Mouse (Mus musculus) right cerebral cortex, adult 18-20 months (tissue): Measurements from ENCODE around the gene Zfp383.
A peak's percentile ranks its signal among the peaks of the same experiment; 100 is the strongest.
"Not testable (repeated sequence)": the region's sequence is repeated elsewhere in the genome, so short reads cannot be mapped to it uniquely, and the experiment has no call there.

Experiments used
- DNase-seq: peaks from one replicate; pipeline ENCODE4 v3.0.0; 2022; ENCODE audit warnings: mixed read lengths

Gene Zfp383

DNA sequence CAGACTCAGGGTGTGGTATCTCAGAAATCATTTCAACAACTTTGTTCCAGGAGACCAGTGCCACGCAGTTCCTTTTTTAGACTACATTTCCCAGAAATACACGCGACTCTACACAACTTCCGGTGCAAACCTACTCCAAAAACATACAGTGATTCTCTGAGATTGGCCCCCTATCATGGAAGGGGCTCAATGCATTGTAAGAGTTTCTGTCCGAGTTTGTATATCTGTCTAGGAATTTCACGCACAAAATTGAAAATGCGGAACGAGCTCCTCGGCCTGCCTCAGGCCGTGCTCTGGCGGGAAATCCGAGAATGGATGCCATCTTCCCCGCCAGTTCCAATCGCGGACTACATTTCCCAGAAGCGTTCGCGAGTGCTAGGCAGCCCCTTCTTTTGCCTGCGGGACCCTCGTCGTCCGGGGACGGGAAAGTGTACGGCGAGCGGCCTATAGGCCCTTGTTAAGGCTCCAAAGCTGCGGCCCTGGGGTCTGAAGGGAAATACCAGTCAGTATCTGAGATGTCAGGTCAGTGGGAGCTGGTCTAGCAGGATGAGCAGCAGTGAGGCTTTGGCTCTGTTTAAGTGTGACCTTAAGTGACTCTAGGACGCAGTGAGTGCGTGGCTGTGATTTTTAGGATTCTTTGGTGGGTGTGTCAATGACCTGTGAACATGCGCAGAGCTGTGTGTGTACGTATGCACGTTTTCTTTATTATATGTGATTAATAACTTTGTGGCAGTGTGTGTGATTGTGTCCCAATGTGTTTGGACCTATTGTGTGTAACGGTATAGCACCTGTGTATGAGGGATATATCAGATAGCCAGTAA lies at the start of gene Zfp383:
Gene Zfp383 (plus strand): TSS at position 94 of the 821 bp plus-strand sequence.
- peak; percentile 84 for DNase-seq

DNA sequence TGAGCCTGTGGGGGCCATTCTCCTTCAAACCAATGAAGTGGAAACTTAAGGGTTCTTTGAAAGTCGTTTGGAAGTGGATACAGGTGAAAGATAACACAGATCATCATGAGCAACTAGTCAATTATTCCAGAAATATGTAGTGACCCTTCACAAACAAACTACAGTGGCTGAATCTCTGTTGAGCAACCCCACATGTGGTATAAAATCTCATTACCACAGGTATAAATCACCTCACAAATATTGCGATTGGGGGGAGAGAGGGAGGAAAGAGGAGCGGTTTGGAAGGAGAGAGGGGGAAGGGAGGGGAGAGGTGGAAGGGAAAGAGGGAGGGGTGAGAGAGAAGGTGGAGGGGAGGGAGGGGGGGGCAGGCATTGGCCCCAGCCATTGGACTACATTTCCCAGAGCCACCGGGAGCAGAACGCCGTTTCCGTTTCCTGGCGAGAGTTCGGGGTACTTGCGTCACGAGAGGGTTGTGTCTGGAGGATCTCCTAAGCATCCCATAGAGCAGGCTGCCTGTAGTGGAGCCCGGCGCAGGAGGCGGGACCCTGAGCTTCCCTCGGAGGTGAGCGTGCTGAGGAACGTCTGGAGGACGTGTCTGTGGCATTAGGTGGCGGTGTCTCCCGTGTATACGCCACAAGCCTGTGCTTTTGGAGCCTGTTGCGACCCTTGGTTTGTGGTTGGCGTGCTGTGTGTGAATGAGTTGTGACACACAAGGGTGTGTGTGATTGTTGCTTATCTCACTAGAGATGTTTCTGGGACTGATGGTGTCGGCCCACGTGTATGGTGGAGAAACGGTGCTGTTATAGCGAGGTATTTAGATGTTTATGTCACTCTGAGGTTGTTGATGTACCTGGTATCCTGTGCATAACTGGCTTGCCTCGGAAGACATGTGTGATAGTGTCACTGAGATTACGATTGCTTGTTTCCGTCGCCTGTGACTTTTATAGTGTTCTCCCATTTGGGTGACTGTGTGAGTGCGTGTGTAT lies 48.2 kb upstream of the Zfp383 start, which contains the start of gene Zfp420:
Gene Zfp420 (plus strand): TSS at position 448 of the 986 bp plus-strand sequence.
- peak; percentile 94 for DNase-seq

GRCm38 (mm10) chr7:29861660-29862059 lies 46.4 kb upstream of the Zfp383 start:
- DNase-seq = no peak

GRCm38 (mm10) chr7:29874256-29874655 lies 33.8 kb upstream of the Zfp383 start:
- DNase-seq = no peak

GRCm38 (mm10) chr7:29877561-29877960 lies 30.5 kb upstream of the Zfp383 start:
- not testable (repeated sequence) for DNase-seq

GRCm38 (mm10) chr7:29880056-29880455 lies 28.0 kb upstream of the Zfp383 start:
- no peak for DNase-seq

- no peak for DNase-seq
These were observed 27.1 kb upstream of the Zfp383 start for GRCm38 (mm10) chr7:29880916-29881315.

GRCm38 (mm10) chr7:29890501-29890900 lies 17.5 kb upstream of the Zfp383 start:
- DNase-seq = no peak

DNA sequence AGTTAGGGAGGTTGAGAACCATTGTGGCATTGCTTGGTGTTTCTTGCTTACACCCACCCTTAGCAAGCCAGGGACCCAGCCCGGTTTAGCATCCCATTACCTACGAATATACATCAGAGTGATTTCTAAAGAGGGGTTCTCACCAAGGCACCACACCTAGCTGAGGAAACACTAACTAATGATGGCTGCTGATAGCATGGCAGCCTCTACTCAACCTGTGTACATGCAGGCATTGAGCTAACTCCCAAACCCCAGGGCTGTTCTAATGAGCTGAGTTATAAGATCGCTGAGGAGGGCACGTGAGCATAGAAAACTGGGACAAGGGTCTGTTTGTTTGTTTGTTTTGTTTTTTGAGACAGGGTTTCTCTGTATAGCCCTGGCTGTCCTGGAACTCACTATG lies 15.3 kb upstream of the Zfp383 start:
- DNase-seq = no peak

- no peak for DNase-seq
These were observed 9.7 kb upstream of the Zfp383 start for GRCm38 (mm10) chr7:29898351-29898750.

DNA sequence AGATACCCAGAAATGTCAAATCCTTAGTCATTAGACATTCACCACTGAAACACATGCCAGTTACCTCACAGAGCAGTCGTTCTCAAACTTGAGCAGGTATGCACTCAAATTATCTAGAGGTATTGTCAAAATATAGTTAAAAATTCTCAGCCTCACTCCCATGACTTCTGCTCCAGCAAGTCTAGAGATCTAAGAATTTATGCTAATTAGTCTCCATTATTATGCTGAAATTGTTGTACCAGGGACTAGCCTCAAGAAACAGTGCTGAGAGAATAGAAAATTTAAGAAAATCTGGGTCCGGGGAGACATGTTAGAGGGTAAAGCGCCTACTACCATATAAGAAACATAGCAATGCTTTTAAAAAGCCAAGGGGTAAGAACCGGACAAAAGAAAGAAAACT lies 3.9 kb upstream of the Zfp383 start:
- DNase-seq = no peak

DNA sequence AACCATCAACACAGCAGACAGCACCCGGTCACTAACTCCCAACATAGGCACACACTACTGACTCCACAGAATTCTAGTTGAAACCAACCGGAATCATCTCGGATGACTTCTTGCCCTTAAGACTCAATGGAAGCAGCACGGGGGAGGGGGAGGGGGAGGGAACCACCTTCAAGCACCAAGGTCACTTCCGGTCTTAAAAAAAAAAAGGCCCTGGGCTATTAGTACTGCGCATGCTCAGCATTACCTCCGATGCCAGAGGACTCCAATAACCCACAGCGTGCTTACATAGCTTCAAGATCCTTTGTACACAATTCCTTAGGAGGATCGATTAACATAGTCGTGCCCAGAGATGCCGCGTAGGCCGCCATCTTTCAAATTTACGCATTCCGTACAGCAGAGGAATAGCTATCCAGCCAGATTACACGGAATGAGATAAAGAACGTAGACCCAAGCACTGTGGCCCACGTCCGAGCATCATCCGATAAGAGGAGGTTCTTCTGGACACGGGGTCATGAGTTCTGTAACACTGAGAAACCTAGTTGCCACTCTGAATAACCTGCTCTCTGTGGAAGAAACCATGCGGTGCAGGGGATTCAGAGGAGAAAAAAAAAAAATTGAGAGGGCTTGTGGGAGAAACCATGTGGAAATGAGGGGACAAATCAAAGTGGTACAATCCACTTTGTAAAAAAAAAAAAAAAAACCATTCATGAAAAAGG lies 1.9 kb upstream of the Zfp383 start, which contains the start of gene Zfp27:
Gene Zfp27 (minus strand): TSS at position 607 of the 716 bp plus-strand sequence.
- peak; percentile 85 for DNase-seq

DNA sequence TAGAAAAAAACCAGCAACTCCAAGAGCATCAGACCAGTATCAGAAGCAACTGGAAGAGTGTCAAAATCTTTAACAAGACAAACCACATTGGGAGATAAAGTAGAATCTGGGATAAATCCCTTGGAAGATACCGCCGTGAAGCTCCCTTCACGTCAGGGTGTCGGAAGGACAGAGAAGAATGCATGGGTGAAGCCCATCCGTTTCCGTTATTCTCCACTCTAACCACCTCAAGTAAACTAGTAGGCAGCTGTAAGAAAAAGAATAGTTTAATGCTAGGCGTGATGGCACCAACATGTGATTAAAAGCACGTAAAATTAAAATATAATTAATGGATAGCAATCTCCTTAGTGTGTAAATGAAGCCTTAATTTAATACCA lies 1.4 kb upstream of the Zfp383 start:
- DNase-seq = no peak

DNA sequence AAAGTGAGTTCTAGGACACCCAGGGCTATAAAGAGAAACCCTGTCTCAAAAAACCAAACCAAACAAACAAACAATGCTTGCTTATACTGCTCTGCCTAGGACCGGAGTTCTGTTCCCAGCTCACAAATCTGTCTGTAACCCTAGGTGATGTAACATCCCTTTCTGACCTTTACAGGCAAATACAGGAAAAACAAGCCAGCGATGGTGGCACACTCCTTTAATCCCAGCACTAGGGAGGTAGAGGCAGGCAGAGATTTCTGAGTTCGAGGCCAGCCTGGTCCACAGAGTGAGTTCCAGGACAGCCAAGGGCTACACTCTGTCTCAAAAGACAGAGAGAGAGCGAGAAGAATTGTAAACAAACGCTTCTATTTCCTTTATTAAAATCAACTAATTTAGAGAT lies 817 bp upstream of the Zfp383 start:
- no peak for DNase-seq

GRCm38 (mm10) chr7:29910252-29910651 lies 2.2 kb downstream of the Zfp383 start:
- no peak for DNase-seq

DNA sequence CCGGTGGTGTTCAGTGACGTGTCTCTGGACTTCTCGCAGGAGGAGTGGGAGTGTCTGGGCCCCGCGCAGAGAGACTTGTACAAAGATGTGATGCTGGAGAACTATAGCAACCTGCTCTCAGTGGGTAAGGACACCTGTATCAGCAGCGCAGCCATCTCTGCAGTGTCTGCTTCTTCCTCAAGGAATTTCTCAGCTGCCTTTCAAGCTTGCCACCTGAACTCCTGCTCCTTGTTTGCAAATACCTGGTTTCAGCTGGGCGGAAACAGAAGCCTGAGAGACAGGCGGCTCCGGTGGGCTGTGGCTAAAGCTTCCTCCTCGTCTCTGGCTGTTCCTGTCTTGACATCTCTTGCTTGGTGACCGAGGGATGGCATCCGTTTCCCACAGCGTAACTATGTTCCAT lies 4.1 kb downstream of the Zfp383 start:
- no peak for DNase-seq

DNA sequence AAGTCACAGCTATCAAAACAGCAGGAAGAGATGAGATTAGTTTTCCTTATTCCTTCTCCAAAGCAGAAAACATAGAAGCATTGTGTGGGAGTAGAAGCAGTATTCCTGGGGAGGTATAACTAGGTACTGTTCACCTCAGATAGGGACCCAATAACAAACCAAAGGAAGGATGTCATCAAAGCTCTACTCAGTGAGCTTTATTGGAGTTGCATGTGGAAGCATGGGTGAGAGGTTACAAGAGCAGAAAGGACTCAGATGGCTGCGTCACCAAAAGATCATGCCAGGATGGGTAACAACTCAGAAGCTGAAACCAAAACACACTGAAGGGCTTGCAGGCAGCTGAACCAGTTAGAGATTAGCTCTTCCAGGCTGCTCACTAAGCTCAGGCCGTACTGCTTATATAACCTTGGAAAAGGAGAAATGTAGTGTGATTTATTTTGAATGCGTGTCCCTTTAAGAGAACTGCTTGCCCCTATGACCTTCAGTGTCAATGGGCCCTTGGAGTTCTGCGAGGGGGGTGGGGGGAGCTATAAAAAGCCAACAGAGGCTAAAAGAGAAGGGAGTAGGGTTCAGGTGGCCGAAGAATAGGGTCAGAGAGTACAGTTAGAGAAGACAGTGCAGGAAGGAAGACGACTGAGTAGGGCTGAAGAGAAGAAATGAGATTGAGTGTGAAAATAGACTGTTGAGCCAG lies 9.5 kb downstream of the Zfp383 start:
- DNase-seq = no peak

DNA sequence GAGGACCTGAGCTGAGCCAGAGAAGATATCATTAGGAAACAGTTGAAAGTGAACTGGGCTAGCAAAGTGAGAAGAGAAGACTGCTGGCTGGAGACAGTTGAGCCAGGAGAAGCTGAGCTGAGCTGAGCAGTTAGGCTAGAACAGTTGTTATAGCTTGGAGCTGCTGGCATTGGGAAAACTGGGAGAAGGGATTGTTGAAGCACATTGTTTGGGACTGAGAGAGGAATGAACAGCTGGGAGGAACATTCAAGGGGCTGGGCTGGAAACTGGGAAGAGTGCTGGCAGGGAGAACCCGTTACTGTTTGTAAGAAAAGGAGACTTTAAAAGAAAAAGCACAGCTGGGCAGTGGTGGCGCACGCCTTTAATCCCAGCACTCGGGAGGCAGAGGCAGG lies 10.0 kb downstream of the Zfp383 start:
- no peak for DNase-seq

GRCm38 (mm10) chr7:29921439-29922093 lies 13.5 kb downstream of the Zfp383 start:
- peak; percentile 9 for DNase-seq

DNA sequence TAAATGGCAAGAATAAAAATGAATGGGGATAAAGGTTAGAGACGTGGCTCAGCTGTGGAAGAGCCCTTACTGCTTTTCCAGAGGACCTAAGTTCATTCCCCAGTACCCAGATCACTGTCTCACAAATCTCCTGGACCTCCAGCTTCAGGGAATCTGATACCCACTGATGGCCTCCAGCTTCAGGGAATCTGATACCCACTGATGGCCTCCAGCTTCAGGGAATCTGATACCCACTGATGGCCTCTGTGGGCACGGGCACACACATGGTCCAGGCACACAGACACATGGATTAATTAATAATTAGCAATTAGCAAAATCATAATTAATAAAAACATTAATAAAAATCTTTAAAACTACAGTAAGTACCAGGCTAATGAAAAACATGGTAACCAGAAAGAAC lies 14.8 kb downstream of the Zfp383 start:
- no peak for DNase-seq

DNA sequence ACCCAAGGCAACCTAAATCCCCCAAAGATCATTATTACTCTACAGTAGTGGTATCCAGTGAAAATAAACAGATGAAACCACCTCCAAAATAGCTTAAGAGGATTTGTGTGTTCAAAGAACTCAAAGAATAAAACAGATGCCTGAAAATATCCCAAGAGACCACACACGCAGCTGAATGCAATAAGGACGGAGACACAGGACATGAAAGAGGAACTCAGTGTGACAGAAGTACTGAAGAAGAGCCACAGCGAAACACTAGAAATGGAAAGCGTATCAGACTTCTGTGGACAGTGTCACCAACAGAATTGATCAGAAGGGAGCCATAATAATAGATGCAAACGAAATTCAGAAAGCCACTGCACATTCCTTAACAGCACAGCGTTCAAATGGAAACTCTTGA lies 30.8 kb downstream of the Zfp383 start:
- no peak for DNase-seq

- DNase-seq = no peak
These were observed 33.0 kb downstream of the Zfp383 start for GRCm38 (mm10) chr7:29941027-29941426.
